Mouse (Mus musculus) cerebellum, postnatal 36 days (tissue): ENCODE measurements at regions not wholly inside any gene's neighbourhood (a gene's known extent, or its start where the extent isn't known, plus 50 kb on each side); places are given as distances from the start of the nearest gene placed in this dataset.

ENCODE experiments used
- DNase-seq, 2 experiments: peaks; one replicate each; pipeline ENCODE4 v3.0.0; 2021 to 2022; ENCODE audit warnings: mixed read lengths in 2 of 2

- DNase-seq, result no peak
Measured at GRCm38 (mm10) chr11:19073265-19073664, 54.5 kb upstream of the Meis1 start.

GRCm38 (mm10) chr11:19073887-19074564, 55.2 kb upstream of the Meis1 start:
- no peak for DNase-seq

GRCm38 (mm10) chr11:19091101-19091857, 72.5 kb upstream of the Meis1 start:
- no peak for DNase-seq

- DNase-seq, result no peak
Measured at GRCm38 (mm10) chr11:19092967-19093745, 74.4 kb upstream of the Meis1 start.

DNA sequence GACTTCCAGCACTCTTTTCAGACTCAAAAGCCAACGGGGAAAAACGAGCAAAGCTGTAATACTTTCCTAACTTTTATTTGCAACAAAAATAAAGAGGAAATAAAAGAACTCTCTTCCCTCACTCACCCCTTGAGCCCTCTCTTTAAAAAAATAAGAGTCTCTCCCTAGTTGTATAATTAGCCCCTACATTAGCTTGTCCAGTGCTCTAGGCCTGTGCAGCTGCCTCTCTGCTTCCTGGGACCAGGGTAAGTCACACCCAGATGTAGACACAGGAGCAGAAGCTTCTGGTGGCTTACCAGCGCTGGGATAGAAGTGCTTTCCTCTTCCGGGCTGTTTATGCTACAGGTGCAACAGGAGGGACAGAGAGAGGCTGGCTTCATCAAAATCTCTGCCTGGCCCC, 75.0 kb upstream of the Meis1 start:
- no peak for DNase-seq

DNA sequence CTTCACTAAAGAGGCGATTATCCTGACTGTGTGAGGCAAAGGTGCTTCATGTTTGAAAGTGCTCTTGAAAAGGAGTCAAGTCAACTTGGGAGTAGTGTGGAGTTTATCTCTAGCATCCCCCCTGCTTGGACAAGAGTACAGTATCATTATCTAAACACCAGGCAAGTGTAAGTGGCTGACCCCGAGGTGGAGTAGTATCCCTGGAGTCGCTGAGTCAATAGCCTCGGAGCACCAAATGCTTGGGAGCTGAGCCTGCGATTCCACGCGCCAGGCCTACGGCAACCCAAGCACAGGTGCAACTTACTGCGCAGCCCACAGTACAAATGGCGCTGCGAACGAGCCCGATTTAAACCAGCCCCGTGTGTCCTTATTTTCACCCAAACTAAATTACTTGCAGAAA, 75.4 kb upstream of the Meis1 start:
- DNase-seq, result no peak

- no peak for DNase-seq
Measured at GRCm38 (mm10) chr11:19102981-19103568, 84.3 kb upstream of the Meis1 start.

GRCm38 (mm10) chr11:19107180-19107579, 88.4 kb upstream of the Meis1 start:
- no peak for DNase-seq

DNA sequence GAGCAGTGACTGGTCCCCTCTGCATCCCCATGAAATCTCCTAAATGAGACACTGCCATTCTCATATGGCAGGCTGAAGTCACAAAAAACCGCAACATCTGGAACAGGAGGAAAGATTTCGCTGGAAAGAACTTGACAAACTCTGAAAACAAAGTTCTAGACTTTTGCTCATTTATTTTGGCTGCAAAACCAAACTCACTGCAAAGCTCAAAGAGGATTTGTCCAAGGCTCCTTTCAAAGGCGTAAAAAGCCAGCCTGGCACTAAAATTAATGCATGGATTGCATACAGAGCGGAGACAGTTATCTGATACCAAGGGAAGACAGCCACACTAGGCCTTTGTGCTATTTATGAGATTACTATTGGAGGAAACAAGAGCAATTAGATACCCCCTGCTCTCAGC, 90.3 kb upstream of the Meis1 start:
- no peak for DNase-seq

DNA sequence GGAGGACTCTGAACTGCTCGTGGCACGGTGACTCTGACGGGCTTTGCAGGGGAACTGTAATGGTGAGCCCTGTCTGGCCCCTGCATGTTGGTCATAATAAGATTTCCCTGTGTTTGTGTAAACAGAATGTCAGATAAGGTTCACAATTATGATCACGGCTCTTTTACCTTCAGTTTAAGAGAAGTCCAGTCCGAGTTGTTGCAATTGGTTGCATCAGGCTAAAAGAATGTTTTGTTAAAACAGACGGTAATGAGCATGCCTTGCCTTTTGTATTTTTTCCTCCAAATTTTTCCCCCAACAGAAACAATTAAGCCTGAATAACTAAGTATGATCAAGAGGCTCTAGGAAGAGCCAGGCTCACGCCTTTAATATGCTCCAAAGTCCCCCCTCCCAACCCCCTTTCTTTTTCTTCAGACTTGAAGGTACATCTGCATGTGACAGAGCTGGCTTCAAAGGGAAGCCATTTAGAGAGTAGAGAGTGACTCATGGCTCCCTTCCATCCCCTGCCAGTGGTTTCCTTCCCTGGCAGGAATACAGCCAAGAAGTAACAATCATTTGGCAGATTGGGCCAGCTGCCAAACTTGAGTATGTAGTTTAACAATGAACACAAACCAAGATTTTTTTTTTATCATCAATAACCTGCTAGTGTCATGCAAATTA, 93.3 kb upstream of the Meis1 start:
- no peak for DNase-seq

DNA sequence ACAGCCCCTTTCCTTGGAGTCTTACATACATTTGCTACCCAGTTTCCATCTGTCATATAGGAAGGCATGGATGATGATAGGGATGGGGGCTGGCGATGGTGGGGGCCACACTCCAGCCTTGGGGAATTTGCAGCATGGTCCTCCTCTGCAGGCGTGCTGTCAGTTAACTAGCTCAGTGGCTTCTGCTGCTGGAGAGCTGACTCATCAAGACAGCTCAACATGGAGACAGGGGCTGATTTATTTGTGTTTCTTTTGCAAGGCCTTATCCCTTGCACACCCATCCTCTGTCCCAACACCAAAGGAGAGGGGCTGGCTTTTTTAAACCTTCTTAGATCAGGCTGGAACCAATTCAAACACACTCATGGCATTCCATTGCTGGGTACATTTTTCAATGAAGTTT, 98.3 kb upstream of the Meis1 start:
- no peak for DNase-seq

GRCm38 (mm10) chr11:19118258-19118657, 99.5 kb upstream of the Meis1 start:
- DNase-seq, result no peak

GRCm38 (mm10) chr11:19119927-19120827, 101.4 kb upstream of the Meis1 start:
- DNase-seq, result no peak

- DNase-seq, result no peak
Measured at GRCm38 (mm10) chr11:19120871-19121270, 102.1 kb upstream of the Meis1 start.

DNA sequence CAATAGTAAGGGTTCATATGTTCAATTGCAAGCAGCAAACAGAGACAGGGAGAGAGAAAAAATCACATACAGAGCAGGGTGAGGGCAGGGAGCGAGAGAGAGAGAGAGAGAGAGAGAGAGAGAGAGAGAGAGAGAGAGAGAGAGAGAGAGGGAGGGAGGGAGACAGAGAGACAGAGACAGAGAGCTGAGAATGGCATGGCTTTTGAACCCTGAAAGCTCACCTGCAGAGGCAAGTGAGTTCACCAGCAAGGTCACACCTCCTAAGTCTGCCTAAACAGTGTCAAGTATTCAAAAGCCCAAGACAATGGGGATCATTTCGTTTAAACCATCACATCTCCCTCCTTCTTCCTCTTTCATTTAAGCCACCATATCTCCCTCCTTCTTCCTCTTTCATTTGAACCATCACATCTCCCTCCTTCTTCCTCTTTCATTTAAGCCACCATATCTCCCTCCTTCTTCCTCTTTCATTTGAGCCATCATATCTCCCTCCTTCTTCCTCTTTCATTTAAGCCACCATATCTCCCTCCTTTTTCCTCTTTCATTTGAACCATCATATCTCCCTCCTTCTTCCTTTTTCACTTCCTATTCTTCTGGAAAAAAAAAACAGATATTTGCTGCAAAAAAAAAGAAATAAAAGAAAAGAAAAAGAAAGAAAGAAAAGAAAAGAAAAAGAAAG, 116.7 kb upstream of the Meis1 start:
- no peak for DNase-seq

DNA sequence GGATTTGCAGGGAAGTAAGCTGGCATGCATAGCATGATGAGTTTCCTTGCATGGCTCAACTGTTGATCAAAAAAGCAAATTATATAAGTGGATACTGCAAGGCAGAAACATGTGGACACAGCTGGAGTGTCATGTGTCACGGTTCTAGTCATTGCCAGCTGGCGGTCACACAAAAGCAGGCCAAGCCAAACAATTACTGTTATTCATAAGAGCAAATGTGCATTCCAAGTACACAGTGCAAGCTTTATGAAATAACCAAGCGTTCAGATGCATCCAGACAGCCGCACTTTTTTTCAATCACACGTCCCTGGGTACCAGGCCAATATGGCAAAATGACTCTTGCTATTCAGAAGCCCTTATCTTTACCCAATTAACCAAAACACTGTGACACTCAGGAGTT, 119.6 kb upstream of the Meis1 start:
- DNase-seq, result no peak

GRCm38 (mm10) chr11:19138831-19139230, 120.0 kb upstream of the Meis1 start:
- no peak for DNase-seq

DNA sequence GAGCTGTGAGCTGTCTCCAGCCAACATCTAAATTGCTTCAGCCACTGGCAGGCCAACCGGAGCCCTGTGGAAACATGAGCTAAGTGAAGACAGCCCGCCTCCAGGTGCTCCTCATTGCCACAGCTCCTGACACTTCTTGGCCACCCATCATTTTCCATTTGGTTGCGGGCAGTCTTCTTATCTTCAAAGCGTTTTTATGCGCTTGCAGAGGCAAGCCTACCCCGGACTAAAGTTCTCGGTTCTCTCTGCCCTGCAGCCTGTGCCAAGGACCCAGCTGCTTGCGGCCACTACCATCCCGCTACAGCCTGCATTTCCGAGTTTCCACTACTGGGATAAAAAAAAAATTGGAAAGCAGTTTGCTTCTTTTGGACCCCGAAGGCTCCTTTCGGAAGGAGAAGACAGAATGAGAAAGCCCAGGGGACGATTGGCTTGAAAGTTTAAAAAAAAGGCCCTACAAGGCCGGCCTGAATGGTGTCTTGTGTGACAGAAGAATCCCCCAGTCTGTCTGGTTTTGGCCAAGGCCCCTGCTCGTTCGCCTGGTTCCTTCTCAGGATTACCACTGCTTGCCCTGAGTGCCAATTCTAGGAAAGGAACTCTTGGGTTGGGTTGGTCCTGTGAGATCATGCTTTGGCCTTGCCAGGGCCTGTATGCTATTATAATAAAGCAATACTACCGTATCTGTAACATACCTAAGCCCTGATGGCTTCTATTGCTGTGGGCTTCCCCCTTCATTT, 124.6 kb upstream of the Meis1 start:
- DNase-seq, result no peak

DNA sequence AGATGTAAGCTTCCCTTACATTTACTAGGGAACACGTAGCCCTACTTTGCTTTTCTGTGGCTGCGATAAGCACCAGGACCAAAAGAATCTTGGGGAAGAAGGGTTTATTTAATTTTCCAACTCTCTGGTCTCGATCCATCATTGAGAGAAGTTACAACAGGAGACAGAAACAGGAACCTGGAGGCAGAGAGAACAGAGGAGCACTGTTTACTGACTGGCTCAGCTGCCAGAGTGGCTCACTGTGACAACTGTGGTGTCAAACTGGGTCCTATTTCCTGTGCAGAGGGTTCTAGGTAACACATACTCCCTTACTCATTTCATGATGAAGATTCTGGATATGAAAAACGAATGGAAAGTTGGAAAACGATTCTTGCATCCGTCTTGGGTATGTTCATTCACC, 125.7 kb upstream of the Meis1 start:
- DNase-seq, result no peak

- no peak for DNase-seq
Measured at GRCm38 (mm10) chr11:19145263-19145662, 126.5 kb upstream of the Meis1 start.
